Mouse (Mus musculus) embryonic facial prominence, embryonic 13.5 days (tissue): ENCODE data around the gene Fam241b. TPM values are rescaled to one million over a fixed set of nuclear protein-coding genes. Genes with fewer than 3 reads are reported as not detected.

Experiments
- ATAC-seq: fragments of 200-750 bp; cut with Nextera tagmentation; 2 replicates; pipeline ENCODE4 v1.8.0; 2017; ENCODE audit warnings: low read depth; ENCODE audit not compliant: insufficient number of reproducible peaks, insufficient read depth, low FRiP score, low TSS enrichment
- H3K27ac ChIP-seq: fragments of 300-500 bp; sonication (generic); 2 replicates; pipeline ENCODE4 v1.5.1; 2015; ENCODE audit warnings: moderate library complexity, mild to moderate bottlenecking, inconsistent platforms
- H3K27me3 ChIP-seq: fragments of 300-500 bp; sonication (generic); 2 replicates; pipeline ENCODE4 v1.6.1; 2015; ENCODE audit warnings: mild to moderate bottlenecking, inconsistent platforms
- H3K36me3 ChIP-seq: fragments of 300-500 bp; sonication (generic); 2 replicates; pipeline ENCODE4 v1.6.1; 2015; ENCODE audit warnings: mild to moderate bottlenecking, inconsistent platforms
- H3K4me1 ChIP-seq: fragments of 300-500 bp; sonication (generic); 2 replicates; pipeline ENCODE4 v1.6.1; 2015; ENCODE audit warnings: inconsistent platforms
- H3K4me2 ChIP-seq: fragments of 300-500 bp; sonication (generic); 2 replicates; pipeline ENCODE4 v1.6.1; 2015; ENCODE audit warnings: moderate library complexity, mild to moderate bottlenecking, inconsistent platforms
- H3K4me3 ChIP-seq: fragments of 300-500 bp; sonication (generic); 2 replicates; pipeline ENCODE4 v1.5.1; 2015; ENCODE audit warnings: mild to moderate bottlenecking, inconsistent platforms
- H3K9ac ChIP-seq: fragments of 300-500 bp; sonication (generic); 2 replicates; pipeline ENCODE4 v1.6.1; 2015; ENCODE audit warnings: mild to moderate bottlenecking, inconsistent platforms
- H3K9me3 ChIP-seq: fragments of 300-500 bp; sonication (generic); 2 replicates; pipeline ENCODE4 v1.6.1; 2016; ENCODE audit warnings: inconsistent platforms
- WGBS: fragments of 180-500 bp; shearing (Covaris S2); methylation state at CpG from one replicate; pipeline ENCODE4 v1.1.7; 2015; ENCODE audit warnings: mixed read lengths; 5-methylcytosine and 5-hydroxymethylcytosine counted together
- polyA plus RNA-seq: library from polyadenylated mRNA; unstranded; fragments of >200 nt; fragmentation: Nextera tagmentation; extraction: Ambion mirVana; gene quantifications from 2 replicates; pipeline ENCODE4 v1.2.1, GENCODE M21; 2015

The Fam241b gene
- 21.2 and 21.9 TPM in 2 replicates for polyA plus RNA-seq

DNA sequence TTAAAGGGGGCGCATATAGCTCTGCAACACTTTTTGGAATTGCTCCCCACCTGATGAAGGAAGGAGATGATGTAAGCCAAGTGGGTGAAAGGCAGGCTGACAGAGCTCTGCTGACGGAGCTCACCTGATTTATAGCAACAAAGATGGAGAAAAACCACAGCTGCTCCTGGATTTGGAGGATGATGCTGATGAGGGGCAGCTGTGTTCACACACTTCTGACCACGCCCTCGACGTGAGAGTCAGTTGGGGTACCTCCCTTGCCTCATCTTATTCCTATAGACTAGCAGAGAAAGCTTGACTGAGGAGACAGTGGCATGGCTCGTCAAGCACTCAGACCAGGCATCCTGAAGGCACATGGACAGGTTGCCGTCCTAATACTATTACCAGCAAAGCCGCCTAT is at the start of gene Fam241b:
Gene Fam241b (minus strand): TSS at position 101 of the 400 bp plus-strand sequence.
- Histone ChIP-seq H3K27me3 (peaks cover 32% of the 10 kb centered on the region), H3K9ac (no peak within 1 kb of the TSS), H3K27ac (no peak within 1 kb of the TSS), H3K4me2 (no peak within 1 kb of the TSS), H3K4me1 (no peaks in the 10 kb centered on the region), H3K4me3 (no peak within 1 kb of the TSS), H3K9me3 (no peaks in the 10 kb centered on the region), H3K36me3 (no peaks in the 10 kb centered on the region)
- 60% methylated on average over 8 of the region's 8 CpGs for WGBS
- no peak for ATAC-seq

DNA sequence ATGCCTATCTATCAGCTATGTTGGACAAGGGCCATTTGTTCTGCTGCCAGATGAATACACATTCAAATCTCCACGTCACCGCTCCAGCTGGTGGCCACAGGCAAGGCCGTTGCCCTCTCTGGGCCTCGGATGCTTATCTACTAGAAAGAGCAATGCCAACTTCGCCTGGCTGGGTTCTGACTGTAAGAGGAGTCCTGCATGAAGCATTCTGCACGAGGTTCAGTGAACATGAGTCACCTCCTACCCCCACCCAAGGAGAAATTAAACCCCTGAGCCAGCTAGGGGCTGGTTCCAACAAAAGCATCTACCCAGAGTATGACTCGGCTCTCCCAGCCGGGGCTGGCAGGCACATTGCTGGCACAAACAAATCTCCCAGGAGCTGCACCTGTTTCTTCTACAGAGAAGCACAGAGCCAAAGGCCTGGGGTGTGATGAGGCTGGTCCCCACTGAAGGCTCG is 49.0 kb upstream of the Fam241b start:
- H3K4me1 ChIP-seq: no peaks in the 10 kb centered on the region
- H3K4me2 ChIP-seq: no peak overlapping the region
- no peak overlapping the region for H3K9ac ChIP-seq
- no peak overlapping the region for H3K27ac ChIP-seq
- H3K27me3 ChIP-seq: no peaks in the 10 kb centered on the region; the same call in 1 of the 2 replicates
- ATAC-seq: no peak
- no peak overlapping the region for H3K4me3 ChIP-seq
- WGBS: 67% methylated on average over 9 of the region's 9 CpGs
- H3K36me3 ChIP-seq: no peaks in the 10 kb centered on the region
- H3K9me3 ChIP-seq: no peaks in the 10 kb centered on the region

DNA sequence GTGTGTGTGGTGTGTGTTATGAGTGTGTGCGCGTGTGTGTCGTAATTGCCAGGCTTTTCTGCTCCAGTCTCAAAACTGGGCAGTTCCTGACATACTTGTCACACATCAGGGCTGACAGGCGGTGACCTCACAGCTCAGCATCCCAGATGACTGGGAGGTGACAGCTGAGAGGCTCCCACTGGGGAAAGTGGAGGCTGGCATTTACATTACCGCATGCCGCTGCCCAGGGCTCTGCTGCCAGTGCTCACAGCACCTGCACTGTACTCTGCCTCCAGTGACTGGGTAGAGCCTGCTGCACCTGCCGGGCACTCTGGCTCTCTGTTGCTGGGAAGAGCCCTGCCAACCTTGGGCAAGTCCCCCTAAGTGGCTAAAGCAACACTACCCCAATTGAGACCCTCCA is 47.1 kb upstream of the Fam241b start:
- ATAC-seq: no peak
- Histone ChIP-seq H3K4me3 (no peak overlapping the region), H3K4me1 (no peaks in the 10 kb centered on the region), H3K9ac (no peak overlapping the region), H3K9me3 (no peaks in the 10 kb centered on the region), H3K27ac (no peak overlapping the region), H3K4me2 (no peak overlapping the region), H3K27me3 (peaks cover 5% of the 10 kb centered on the region; the same call in 1 of the 2 replicates), H3K36me3 (no peaks in the 10 kb centered on the region)
- 85% methylated on average over 7 of the region's 7 CpGs for WGBS

DNA sequence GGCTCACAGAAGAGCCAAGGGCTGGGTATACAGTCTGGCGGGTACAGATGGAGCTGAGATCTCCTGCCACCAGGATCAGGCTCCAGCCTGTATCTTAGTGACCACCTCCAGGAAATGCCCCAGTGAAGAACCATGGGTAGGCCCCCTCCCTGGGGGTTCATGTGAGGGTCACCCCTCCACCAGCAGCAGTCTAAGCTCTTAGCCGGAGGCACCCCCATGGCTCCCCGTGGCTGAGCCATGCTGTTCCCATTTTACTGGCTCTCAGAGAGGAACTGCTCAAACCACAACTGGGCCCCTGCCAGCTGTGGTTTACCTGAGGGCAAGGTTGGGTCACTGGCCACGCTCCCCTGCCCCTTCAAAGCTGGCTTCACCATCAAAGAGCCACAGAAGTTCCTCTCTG is 46.2 kb upstream of the Fam241b start:
- WGBS: 58% methylated on average over 4 of the region's 4 CpGs

DNA sequence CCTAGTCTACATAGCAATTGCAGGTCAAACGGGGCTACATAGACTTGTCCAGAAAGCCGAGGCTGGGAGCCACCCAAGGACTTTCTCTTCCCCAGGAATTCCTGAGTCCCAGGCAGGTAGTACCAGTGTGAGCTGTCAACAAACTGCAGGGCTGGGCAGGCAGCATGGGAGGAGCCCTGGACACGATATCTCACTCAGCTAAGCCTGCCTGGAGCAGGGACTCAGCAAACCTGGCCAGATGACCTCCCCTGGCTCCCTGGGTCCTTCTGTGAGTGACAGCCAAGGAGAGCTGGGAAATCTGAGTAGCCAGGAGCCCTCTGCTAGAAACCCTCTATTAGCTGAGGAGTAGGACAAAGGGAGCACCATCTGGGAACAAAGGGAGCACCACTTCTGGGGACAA is 45.6 kb upstream of the Fam241b start:
- H3K27me3 ChIP-seq: peaks cover 5% of the 10 kb centered on the region; the same call in 1 of the 2 replicates
- H3K9me3 ChIP-seq: no peaks in the 10 kb centered on the region
- no peak overlapping the region for H3K27ac ChIP-seq
- H3K4me2 ChIP-seq: no peak overlapping the region
- H3K36me3 ChIP-seq: no peaks in the 10 kb centered on the region
- ATAC-seq: no peak
- 54% methylated on average over 3 of the region's 3 CpGs for WGBS
- H3K9ac ChIP-seq: no peak overlapping the region
- H3K4me3 ChIP-seq: no peak overlapping the region
- H3K4me1 ChIP-seq: no peaks in the 10 kb centered on the region

More for the DNA sequence above, 46.2 kb upstream of the Fam241b start:
- no peak overlapping the region for H3K27ac ChIP-seq
- H3K36me3 ChIP-seq: no peaks in the 10 kb centered on the region
- H3K9me3 ChIP-seq: no peaks in the 10 kb centered on the region
- H3K4me1 ChIP-seq: no peaks in the 10 kb centered on the region
- no peak overlapping the region for H3K4me2 ChIP-seq
- no peak overlapping the region for H3K4me3 ChIP-seq
- H3K27me3 ChIP-seq: peaks cover 5% of the 10 kb centered on the region; the same call in 1 of the 2 replicates
- no peak overlapping the region for H3K9ac ChIP-seq
- ATAC-seq: no peak

DNA sequence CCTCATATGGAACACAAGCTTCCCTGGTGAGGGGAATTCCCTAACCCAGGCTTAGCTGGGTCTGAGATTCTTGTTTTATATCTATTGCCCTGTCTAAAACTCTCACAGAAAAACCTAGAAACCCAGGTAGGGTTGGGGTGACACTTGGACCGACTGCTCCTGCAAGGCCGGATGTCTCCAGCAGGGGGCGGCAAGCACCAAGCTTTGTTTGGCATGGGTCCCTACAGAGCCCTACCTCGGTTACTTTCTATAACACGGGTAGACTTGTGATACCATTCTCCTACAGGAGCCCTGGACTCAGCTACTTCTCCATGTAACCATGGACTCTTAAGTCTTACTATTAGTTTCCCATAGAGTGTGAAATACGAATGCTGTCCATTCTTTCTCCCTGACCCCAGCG is 43.2 kb upstream of the Fam241b start:
- H3K36me3 ChIP-seq: no peaks in the 10 kb centered on the region
- H3K9me3 ChIP-seq: no peaks in the 10 kb centered on the region
- H3K27me3 ChIP-seq: peaks cover 9% of the 10 kb centered on the region
- no peak overlapping the region for H3K9ac ChIP-seq
- no peak overlapping the region for H3K4me2 ChIP-seq
- H3K27ac ChIP-seq: no peak overlapping the region
- no peak for ATAC-seq
- H3K4me1 ChIP-seq: no peaks in the 10 kb centered on the region
- 18% methylated on average over 7 of the region's 7 CpGs for WGBS
- no peak overlapping the region for H3K4me3 ChIP-seq

DNA sequence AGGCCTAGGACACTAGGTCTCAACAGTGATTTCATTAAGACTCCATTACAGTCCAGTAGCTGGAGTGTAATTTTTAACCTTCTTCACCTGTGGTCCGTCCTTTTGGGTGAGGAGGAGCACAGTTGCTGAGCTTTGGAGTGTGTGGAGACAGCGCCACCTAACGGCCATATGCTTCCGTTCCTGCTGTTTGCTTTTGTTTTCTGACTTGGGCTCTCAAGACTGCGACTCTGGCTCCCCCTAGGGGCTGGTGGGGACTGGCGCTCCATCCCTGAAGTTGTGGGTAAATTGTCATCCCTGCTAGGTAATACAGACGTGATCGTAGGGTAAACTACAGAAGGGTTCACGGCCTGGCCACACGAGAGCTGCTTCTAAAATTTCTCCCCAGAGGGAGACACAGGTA is 39.3 kb upstream of the Fam241b start:
- no peaks in the 10 kb centered on the region; the same call in 1 of the 2 replicates for H3K9me3 ChIP-seq
- H3K27me3 ChIP-seq: peaks cover 9% of the 10 kb centered on the region
- no peak; the same call in 1 of the 2 replicates for ATAC-seq
- no peaks in the 10 kb centered on the region for H3K36me3 ChIP-seq
- H3K4me1 ChIP-seq: no peaks in the 10 kb centered on the region
- H3K27ac ChIP-seq: no peak overlapping the region
- no peak overlapping the region for H3K4me2 ChIP-seq
- H3K9ac ChIP-seq: no peak overlapping the region
- WGBS: 2% methylated on average over 10 of the region's 10 CpGs
- H3K4me3 ChIP-seq: no peak overlapping the region

DNA sequence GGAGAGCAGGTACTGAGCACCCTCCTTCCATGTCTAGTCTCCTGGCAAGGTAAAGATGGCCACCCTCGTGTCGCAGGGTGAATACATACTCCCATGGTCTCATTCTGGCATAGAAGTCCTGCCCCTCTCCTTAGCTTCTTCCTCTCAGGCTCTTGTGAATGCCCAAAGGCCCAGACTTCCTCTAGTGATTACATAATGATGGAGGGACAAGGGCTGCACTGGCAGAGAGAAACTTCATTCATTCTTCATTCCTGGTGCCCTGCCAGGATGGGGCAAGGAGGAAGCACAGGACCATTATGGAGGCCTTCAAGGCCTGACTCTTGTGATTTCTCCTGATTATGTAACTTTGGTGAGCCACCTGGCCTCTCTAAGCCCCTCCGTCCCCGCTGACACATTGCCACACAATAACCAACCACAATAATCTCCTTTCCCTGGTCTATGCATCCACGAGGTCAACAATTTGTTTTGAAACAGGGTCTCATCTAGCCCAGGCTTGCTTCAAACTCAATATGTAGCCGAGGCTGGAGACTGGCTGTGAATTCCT is 38.8 kb upstream of the Fam241b start:
- no peaks in the 10 kb centered on the region; the same call in 1 of the 2 replicates for H3K9me3 ChIP-seq
- no peak overlapping the region for H3K9ac ChIP-seq
- H3K27ac ChIP-seq: no peak overlapping the region
- no peaks in the 10 kb centered on the region for H3K4me1 ChIP-seq
- peaks cover 9% of the 10 kb centered on the region for H3K27me3 ChIP-seq
- ATAC-seq: no peak
- no peak overlapping the region for H3K4me2 ChIP-seq
- WGBS: 71% methylated on average over 6 of the region's 6 CpGs
- H3K4me3 ChIP-seq: no peak overlapping the region
- no peaks in the 10 kb centered on the region for H3K36me3 ChIP-seq

DNA sequence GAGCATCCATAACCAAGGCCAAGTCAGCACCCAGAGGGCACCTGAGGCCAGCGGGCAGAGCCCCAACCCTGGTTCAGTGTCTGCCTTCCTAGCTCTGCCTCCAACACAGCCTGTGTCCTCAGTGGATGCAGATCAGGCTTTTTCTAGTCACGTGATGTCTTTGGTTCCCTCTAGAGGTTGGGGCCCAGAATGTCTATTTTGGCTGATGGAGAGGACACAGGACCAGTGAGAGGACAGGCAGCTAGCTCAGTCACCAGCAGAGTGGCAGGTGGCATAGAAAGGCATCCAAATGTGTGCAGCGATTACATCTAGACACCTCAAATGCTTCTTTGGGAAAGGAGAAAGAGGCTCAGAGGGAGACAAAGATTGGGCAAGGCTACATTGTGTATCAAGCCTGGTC is 38.0 kb upstream of the Fam241b start:
- 35% methylated on average over 3 of the region's 3 CpGs for WGBS
- Histone ChIP-seq H3K4me2 (no peak overlapping the region), H3K9ac (no peak overlapping the region), H3K27ac (no peak overlapping the region), H3K4me1 (no peaks in the 10 kb centered on the region), H3K9me3 (no peaks in the 10 kb centered on the region; the same call in 1 of the 2 replicates), H3K27me3 (peaks cover 9% of the 10 kb centered on the region), H3K36me3 (no peaks in the 10 kb centered on the region), H3K4me3 (no peak overlapping the region)
- no peak for ATAC-seq

DNA sequence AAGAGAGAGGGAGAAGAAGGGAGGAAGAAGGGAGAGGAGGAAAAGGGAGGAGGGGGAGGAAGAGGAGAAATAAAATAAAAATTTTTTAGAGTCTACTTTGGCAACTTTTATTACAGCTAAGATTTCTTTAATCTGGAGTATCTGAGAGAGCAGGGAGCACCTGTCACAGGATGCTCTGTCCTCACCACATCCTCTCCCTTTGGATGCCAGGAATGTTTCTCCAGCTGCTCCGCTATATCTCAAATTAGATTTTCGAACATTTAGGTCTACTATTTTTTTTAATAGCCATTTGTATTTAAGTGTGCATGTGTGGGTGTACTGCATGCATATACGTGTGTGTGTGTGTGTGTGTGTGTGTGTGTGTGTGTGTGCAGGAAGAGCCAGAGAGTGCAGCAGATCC is 36.2 kb upstream of the Fam241b start:
- H3K27me3 ChIP-seq: peaks cover 6% of the 10 kb centered on the region; the same call in 1 of the 2 replicates
- H3K4me3 ChIP-seq: no peak overlapping the region
- H3K27ac ChIP-seq: no peak overlapping the region
- ATAC-seq: no peak
- H3K36me3 ChIP-seq: no peaks in the 10 kb centered on the region
- no peaks in the 10 kb centered on the region for H3K4me1 ChIP-seq
- no peaks in the 10 kb centered on the region; the same call in 1 of the 2 replicates for H3K9me3 ChIP-seq
- 84% methylated on average over 3 of the region's 3 CpGs for WGBS
- no peak overlapping the region for H3K9ac ChIP-seq
- no peak overlapping the region for H3K4me2 ChIP-seq

DNA sequence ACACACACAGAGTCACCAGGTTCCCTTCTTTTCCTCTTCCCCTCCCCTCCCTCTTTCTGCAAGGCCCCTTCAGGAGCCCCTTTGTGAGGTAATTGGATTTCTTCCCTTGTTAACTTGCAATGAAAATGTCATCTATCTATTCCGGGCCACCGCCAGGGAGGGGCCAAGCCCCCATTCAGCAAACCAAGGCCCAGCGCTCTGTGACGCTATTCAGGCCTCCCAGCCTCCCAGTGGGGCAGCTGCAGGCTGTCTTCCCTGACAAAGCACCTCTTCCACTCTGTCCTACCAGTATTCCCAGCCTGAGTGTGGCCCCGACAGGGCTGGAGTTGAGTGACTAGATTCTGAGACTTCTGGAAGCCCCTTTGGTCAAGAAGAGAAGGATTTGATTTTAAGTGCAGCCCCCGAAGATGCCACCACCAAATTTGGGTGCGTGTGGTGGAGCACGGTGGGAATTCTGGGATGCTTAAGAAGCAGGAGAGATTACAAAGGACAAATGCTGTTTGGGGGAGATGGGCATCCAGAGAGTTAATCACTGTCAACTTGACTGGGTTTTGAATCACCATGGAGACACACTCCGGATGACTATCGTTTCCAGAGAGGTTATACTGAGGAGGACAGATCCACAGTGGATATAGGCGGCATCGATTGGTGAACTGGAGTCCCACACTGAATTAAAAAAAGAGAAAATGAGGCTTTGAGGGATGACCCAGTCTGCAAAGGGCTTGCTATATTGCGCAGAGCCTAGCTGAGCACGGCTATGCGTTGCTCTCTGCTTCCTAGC is 31.0 kb upstream of the Fam241b start:
- no peak for ATAC-seq
- WGBS: 39% methylated on average over 15 of the region's 15 CpGs
- no peak overlapping the region for H3K4me2 ChIP-seq
- no peak overlapping the region for H3K27ac ChIP-seq
- no peaks in the 10 kb centered on the region for H3K36me3 ChIP-seq
- H3K4me1 ChIP-seq: peaks cover 12% of the 10 kb centered on the region
- peaks cover 5% of the 10 kb centered on the region; the same call in 1 of the 2 replicates for H3K27me3 ChIP-seq
- H3K4me3 ChIP-seq: no peak overlapping the region
- H3K9me3 ChIP-seq: no peaks in the 10 kb centered on the region
- no peak overlapping the region for H3K9ac ChIP-seq

DNA sequence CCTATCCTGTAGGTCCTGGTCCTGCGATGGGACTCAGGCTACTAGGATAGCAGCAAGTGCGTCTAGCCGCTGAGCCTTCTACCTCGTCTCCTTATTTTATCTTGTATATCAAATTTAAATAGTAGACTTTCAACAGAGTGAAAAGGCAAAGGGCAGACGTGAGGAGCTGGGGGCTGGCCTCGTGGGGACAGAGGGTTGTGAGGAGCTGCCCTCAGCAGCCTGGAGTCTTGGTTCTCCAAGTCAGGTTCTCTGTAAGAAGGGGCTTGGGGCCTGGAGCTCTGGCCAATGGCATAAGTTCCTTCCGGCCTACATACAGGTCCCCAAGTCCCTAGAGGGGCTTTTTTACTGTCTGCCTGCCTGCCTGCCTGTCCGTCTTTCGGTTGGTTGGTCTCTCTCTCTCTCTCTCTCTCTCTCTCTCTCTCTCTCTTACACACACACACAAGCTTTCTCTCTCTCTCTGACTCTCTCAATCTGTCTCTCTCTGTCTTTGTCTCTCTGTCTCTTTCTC is 30.3 kb upstream of the Fam241b start:
- 18% methylated on average over 9 of the region's 9 CpGs for WGBS
- Histone ChIP-seq H3K4me3 (no peak overlapping the region), H3K36me3 (no peaks in the 10 kb centered on the region), H3K4me2 (no peak overlapping the region), H3K9ac (no peak overlapping the region), H3K4me1 (peaks cover 12% of the 10 kb centered on the region), H3K27me3 (peaks cover 5% of the 10 kb centered on the region; the same call in 1 of the 2 replicates), H3K27ac (no peak overlapping the region), H3K9me3 (no peaks in the 10 kb centered on the region)
- ATAC-seq: no peak
